Mouse (Mus musculus): ENCODE results near the gene Calhm3.

The Calhm3 gene

GRCm38 (mm10) chr19:47157664-47158063, at the start of gene Calhm3:
Gene Calhm3, minus strand, starts transcription at chr19:47157764.
- DNase-seq (ENCODE audit: low spot score), result no peak

DNA sequence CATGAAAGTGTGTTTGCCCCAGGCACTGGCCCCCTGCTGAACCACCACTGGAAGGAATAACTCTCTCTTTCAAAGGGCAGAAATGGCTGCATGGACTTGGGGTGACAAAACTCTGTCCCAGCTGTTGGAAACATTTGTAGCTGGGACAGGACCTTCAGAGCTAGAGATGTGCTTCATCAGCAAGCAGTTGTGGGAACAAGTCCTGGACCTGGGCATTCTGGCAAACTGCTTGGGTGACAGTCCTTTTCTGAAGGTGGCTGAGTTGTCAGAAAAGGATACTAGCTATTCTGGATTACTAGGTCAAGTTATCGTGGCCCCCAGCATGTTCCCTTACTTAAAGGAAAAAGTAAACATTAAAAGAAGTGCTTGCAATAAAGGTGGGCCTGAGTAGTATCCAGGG, 48.6 kb upstream of the Calhm3 start:
- DNase-seq (ENCODE audit: low spot score), result no peak

DNA sequence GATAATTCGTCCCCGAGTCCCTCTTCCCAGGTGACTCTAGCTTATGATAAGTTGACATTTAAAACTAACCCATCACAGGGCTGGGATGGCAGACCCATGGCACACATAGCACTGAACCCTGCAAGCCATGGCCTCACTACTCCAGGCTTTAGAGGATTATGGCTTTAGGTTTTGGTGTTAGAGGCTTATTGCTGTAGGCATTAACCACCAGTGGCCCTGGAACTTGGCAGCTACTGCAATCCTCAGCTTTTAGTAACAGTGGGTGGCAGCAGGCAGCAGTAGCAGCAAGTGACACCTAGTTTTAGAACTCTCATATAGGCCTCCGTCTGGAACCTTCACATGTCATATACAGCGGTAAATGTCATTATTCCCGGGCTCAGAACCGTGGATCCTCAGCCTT, 47.1 kb upstream of the Calhm3 start:
- DNase-seq (ENCODE audit: low spot score), result no peak

DNA sequence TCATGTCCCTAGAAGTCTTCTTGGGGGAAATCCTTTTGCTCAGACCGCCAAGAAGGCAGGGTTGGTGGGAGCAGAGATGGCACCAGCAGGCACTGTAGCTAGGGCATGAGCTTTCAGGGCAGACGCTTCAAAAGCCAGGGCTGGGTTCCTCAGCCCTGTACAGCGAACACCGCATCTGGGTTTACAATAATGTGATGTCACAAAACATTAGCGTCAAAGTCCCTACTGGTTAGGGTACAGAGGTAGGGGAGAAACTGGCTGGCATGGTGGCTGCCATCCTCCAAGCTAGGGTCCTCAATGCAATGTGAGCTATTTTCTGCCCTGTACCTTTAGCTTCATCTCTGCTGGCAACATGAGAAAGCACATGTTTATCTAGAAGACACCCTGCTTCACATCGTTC, 45.5 kb upstream of the Calhm3 start:
- no peak for DNase-seq (ENCODE audit: low spot score)

DNA sequence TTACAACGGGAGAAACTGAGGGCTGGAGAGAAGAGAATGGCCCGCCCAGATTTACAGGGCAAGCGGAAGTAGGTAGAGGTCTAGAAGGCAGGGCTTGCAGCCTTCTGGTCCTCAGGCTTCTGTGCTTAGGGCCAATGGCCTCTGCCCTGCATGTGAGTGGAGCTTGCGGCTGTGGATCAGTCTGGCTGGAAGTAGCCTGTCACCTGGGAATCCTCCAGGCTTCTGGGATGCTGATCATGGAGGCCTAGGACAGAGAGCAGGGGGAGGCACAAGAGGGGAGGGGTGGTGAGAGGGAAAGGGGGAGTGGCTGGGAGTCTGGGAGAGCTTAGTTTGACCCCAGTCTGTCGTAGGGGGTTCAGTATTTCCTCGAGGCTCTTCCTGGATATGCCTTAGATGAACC, 44.9 kb upstream of the Calhm3 start:
- no peak for DNase-seq (ENCODE audit: low spot score)

GRCm38 (mm10) chr19:47201972-47202371, 44.4 kb upstream of the Calhm3 start:
- DNase-seq (ENCODE audit: low spot score), result no peak

DNA sequence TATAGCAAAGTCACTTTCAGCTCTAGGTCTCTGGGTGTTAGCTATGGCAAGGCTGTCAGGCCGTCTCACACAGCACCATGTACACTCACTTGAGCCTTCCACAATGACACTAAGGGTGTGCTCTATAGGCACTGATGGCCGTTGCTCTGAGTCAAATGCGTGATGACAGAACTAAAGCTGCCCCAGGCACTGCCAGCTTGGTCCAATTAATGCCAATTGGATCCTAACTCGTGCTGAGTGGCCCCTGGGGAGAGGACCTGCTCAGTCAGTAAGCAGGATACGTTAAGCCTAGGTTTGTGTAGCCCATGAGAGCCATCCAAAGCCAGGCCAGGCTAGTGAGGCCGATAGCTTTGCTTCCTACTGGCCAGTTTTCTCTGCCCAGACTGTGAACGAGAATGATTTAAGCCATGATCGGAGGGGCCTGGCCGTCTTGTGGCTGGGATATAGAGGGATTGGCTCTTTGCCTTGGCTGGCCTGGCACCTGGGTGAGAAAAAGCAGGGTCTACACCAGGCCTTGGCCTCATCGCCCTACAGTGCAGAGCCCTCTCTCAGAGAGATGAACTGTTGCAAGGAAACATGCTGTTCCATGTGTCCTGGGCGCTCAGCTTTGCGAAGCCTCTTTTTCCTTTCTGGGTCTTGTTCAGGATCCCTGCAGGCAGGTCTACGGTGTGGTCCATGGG, 41.2 kb upstream of the Calhm3 start:
- no peak for DNase-seq (ENCODE audit: low spot score)

DNA sequence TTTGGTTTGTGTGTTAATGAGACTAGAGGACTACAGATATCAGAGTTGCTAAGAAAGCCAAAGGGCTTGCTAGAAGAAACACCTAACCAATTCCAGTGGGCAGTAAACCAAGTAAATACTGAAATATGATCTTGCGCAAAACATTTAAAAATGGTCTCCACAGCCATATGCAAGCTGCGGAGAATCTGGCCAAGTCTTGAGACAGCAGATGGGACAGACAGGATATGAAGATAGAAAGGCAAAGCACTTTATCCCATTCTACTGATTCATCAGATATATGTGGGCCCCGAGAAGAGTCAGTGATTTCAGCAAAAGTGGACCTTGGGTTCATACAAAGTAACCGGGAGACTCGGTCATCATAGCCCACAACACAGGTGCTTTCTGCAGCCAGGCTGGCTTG, 34.6 kb upstream of the Calhm3 start:
- no peak for DNase-seq (ENCODE audit: low spot score)

DNA sequence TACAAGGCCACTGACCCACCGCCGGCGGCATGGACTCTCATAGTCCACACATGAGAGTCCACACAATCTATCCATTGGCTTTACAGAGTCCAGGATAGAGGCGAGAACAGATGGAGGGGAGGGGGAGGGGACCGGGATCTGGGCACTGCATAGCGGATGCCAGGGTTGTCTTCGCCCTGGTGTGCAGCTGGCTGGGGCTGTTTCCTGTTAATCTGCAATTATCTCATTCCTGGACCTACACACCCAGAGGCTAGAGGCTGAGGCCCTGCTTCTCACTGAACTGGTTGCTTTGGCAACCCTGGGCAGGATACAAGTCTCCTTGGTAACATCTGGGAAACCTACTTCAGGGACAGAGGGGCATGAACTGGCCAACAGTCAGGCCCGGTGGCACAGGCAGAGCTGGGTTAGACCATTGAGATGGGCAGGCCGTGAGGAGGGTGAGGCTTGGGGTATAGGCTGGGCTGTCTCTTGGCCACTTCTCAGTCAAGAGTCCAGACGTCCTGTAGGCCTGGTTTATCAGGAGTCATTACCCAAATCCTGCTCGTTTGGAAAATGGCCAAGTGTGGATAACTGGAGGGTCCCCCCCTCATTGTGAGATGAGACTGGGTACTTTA, 31.1 kb upstream of the Calhm3 start:
- no peak for DNase-seq (ENCODE audit: low spot score)

DNA sequence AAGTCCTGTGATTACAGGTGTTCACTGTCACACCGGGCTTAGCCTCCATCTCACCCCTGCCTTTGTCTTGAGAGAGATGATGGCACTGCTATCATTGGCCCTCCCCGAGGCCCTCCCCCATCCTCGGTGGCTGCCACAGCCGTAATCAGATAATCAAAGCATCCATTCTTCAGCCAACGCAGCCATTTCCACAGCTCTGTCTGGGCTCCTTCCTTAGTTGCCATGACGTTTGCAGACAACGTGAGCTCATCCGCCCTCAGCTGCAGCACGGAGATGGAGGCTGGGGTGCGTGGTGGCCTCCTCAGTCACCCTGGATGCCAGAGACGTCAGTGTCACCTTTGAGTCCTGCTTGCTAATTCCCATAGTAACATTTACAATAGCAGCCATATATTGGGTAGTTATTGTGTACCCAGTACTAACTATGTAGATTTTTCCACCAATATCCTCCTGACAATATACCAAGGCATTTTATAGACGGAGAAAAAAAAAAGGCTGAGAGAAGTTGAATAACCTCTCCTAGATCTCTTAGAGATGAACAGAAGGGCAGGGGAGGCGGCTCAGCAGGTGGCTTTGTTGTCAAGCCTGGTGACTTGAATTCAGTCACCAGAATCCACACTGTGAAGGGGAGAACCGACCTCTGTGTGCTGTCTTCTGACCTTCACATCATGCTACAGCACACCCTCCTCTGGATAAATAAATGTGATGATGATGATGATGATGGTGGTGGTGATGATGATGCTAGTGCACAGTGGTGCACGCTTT, 29.1 kb upstream of the Calhm3 start:
- DNase-seq (ENCODE audit: low spot score), result no peak

GRCm38 (mm10) chr19:47184736-47185135, 27.2 kb upstream of the Calhm3 start:
- DNase-seq (ENCODE audit: low spot score), result no peak

DNA sequence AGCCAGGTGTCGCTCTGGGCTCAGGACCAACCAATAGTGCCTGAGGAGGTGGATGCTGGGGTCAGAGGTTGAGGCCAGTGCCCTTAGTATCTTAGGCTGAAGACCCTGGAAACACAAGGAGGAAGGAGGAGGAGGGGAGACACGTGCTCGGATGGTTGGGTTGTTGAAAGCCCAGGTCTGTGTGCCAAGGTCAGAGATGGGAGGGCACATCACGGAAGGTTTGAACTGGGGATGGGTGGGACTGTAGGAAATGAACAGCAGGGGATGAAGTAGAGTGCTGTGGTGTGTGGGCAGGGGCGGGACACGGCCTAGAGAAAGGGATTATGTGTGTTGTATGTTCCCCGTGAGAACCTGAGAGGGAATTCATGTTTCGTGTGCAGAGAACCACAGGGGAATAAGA, 26.7 kb upstream of the Calhm3 start:
- DNase-seq (ENCODE audit: low spot score), result no peak

- no peak for DNase-seq (ENCODE audit: low spot score)
Measured at GRCm38 (mm10) chr19:47180011-47180410, 22.4 kb upstream of the Calhm3 start.

DNA sequence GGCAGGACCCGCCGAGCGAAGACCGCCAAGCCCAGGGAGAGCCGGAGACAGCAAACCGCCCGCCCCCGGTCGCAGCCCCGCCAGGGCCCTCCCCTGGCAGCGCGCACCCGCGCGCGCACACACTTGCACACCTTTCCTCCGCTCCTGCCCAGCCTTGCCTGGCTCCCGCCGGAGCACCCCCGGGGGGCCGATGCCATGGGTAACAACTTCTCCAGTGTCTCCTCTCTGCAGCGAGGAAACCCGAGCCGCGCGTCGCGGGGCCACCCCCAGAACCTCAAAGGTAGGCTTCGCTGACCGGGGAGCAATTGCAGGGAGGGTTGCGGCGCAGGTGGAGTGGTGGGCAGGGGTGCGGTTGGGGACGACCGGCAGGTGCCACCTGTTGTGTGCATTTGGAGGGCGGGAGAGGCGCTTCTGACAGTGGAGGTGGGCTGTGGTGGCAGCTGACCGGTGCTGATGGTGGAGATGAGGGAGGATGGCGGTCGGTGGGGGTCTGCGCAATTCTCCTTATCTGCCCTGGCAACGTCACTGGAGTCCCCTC, 21.8 kb upstream of the Calhm3 start:
- no peak for DNase-seq (ENCODE audit: low spot score)

DNA sequence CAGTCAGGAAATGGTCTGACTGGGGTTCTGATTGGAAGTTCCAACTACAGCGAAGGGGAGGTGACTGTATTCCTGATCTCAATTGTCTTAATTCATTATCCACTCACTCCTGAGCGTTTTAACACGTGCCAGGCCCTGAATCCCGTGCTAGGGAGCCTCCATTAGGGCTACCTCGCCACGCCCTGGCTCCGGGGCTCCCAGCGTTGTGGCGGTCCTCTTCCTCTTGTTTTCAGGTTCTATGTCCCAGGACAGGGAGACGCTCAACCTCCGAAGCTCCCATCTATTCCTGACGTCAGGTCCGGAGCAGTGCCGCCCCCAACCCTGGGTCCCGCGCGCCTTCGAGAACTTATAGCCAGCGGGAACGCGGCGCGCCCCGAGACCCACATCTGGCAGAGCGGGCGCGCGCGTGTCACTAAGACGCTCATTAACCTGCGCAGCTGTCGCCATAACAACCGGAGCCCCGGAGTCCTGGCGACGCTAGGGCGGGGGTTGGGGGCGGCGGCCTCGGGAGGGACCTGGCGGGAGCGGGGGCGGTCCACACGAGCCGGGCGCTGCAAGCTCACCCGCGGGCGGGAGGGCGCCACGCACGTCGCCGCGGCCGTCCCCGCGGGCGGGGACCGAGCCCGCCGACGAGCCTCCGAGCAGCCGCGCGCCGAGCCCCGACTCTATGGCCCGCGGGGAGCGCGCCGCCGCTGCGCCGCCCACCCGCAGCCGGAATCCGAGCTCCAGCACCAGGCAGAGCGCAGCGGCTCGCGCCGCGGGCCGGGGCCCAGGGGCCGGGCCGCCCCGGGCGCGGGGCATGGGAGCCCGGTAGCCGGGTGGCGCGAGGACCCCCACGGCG, 21.1 kb upstream of the Calhm3 start, which contains the start of gene Neurl1a:
Neurl1a (plus strand) TSS at position 390 of the 841 bp plus-strand sequence.
- DNase-seq (ENCODE audit: low spot score), result peak; percentile 80

GRCm38 (mm10) chr19:47178001-47178400, 20.4 kb upstream of the Calhm3 start:
- DNase-seq (ENCODE audit: low spot score), result peak; percentile 72

DNA sequence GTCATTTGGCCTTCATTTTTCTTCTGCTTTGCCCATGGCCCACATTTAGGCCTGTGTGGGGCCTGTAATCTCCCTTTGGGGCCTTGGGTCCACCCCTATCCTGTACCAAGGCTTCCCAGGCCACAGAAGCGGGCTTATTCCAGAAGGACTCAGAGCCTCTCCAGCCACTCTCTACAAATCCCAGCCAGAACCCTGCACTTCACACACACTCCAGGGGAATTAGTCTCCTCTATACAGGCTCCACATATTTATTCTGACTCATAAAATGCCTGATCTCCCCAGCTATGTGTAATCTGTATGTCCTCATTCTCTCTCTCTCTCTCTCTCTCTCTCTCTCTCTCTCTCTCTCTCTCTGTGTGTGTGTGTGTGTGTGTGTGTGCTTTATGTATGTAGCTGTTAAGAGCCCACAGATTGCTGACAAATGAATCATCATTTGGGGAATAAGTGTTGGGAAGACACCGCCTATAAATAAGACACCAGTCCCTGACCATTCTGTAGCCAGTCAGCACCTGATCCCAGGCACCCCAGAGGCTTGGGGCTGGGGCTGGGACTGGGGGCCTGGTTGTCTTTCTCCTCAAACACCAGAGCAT, 19.4 kb upstream of the Calhm3 start:
- no peak for DNase-seq (ENCODE audit: low spot score)

- DNase-seq (ENCODE audit: low spot score), result no peak
Measured at GRCm38 (mm10) chr19:47175472-47175871, 17.9 kb upstream of the Calhm3 start.

DNA sequence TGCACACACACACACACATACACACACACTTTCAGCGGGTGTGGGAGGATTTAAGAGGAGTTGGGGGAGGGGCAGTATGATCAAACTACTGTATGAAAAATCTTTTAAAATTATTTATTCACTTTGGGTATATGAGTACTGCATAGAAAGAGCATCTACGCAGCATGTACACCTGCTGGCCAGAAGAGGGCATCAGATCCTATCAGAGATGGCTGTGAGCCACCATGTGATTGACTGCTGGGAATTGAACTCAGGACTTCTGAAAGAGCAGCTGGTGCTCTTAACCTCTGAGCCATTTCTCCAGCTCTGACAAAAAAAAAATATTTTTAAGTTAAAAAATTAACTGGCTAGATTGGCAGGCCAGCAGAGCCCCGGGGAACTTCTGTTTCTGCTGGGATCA, 17.0 kb upstream of the Calhm3 start:
- peak; percentile 54 for DNase-seq (ENCODE audit: low spot score)

- DNase-seq (ENCODE audit: low spot score), result peak; percentile 89
Measured at GRCm38 (mm10) chr19:47168793-47169412, 11.3 kb upstream of the Calhm3 start.

DNA sequence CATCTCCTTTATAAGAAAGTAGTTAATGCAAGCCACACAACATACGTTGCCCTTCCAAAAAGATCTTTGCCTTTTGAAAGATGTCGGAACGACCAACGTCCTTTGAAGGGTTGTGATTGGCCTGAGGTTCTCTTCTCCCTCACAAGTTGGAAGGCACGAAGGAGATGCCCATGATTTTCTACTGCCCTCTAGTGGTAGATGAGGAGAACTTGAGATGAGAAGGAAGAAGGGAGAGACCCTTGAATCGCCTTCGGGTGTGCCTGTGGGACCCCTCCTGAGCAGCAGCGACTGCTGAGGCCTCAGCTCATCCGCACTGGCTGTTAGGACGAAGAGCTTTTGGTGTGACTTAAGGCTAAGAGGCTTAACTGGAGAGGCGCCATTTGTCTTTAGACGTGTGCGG, 10.7 kb upstream of the Calhm3 start:
- peak; percentile 90 for DNase-seq (ENCODE audit: low spot score)

Data from embryo, embryonic 10 days (tissue).